Mouse (Mus musculus): Measurements from ENCODE around the gene Akap12. TPM values are rescaled to one million over a fixed set of nuclear protein-coding genes. Genes with fewer than 3 reads are reported as not detected.

Akap12 gene
- polyA plus RNA-seq, 1 experiment from 2014 or later, result 15.7 TPM

DNA sequence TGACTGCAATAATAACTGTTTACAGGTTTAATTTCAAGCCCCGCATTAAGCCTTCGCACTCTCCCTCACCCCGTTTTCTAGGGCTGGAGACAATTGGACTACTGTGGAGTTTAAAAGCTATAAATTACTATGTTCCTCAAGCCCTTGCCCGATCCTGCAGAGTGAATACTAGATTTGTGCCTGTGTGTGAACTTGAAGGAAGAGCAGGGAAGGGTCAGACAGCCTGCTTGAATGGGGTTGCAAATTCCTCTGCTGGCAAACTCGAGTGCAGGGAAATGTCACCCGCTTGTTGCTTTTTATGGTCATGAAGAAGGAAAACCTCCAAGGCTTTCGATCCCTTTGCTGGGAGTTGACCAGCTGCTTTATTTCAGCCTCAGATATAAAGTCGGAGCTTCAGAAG is 19.6 kb downstream of the Akap12 start:
- peak overlapping the region; percentile 15; the same call in 1 of the 2 replicates for H3K4me2 ChIP-seq
- 0 out of 2 replicates have a peak overlapping the region, but pooled peaks have one; percentile 29 for H3K27ac ChIP-seq
- H3K36me3 ChIP-seq, result no peaks in the 10 kb centered on the region
- peaks cover 14% of the 10 kb centered on the region for H3K4me1 ChIP-seq (replicated peaks)
- no peaks in the 10 kb centered on the region for H3K9me3 ChIP-seq
- no peak for ATAC-seq (ENCODE audit: insufficient number of reproducible peaks, insufficient read depth, low FRiP score, low TSS enrichment, low read depth)
- H3K27me3 ChIP-seq, result no peaks in the 10 kb centered on the region
- no peak overlapping the region for H3K4me3 ChIP-seq (replicated peaks)
- WGBS, result 39% methylated on average over 8 of the region's 8 CpGs
- no peak overlapping the region for H3K9ac ChIP-seq (replicated peaks)

DNA sequence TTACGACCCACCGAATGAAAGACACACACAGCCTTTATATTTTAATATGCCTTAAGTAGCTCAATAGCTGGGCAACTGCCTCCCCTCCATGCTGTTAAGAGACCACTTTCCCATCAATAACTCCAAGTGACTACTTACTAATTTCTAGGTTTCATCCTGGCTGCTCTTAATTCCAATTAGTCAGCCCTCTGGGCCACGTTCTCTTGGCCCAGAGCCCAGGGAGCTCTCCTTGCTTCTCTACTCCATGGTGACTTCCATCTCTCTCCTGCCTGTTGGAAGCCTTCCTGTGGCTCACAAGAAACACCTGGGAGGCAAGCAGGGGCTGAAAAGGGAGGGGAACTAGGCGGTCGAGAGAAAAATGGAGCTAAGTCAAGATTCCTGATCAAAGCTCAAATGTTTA is 23.0 kb downstream of the Akap12 start:
- peaks cover 17% of the 10 kb centered on the region for H3K4me1 ChIP-seq (replicated peaks)
- H3K27ac ChIP-seq, result peak overlapping the region; percentile 32; the same call in 1 of the 2 replicates
- H3K27me3 ChIP-seq, result no peaks in the 10 kb centered on the region
- peak; percentile 18; the same call in 1 of the 2 replicates for ATAC-seq (ENCODE audit: insufficient number of reproducible peaks, insufficient read depth, low FRiP score, low TSS enrichment, low read depth)
- no peaks in the 10 kb centered on the region for H3K9me3 ChIP-seq
- no peaks in the 10 kb centered on the region for H3K36me3 ChIP-seq
- H3K4me2 ChIP-seq, result no peak overlapping the region
- 50% methylated on average over 5 of the region's 5 CpGs for WGBS
- no peak overlapping the region for H3K4me3 ChIP-seq (replicated peaks)
- H3K9ac ChIP-seq (replicated peaks), result no peak overlapping the region

GRCm38 (mm10) chr10:4289636-4290035 is 23.5 kb downstream of the Akap12 start:
- peaks cover 17% of the 10 kb centered on the region for H3K4me1 ChIP-seq (replicated peaks)
- H3K9me3 ChIP-seq, result no peaks in the 10 kb centered on the region
- H3K9ac ChIP-seq (replicated peaks), result no peak overlapping the region
- 29% methylated on average over 3 of the region's 3 CpGs for WGBS
- no peaks in the 10 kb centered on the region for H3K27me3 ChIP-seq
- no peak overlapping the region for H3K4me3 ChIP-seq (replicated peaks)
- no peaks in the 10 kb centered on the region for H3K36me3 ChIP-seq
- peak overlapping the region; percentile 32; the same call in 1 of the 2 replicates for H3K27ac ChIP-seq
- H3K4me2 ChIP-seq, result no peak overlapping the region
- ATAC-seq (ENCODE audit: insufficient number of reproducible peaks, insufficient read depth, low FRiP score, low TSS enrichment, low read depth), result no peak

- Histone ChIP-seq H3K27me3 (no peaks in the 10 kb centered on the region), H3K27ac (no peak overlapping the region), H3K4me1 (replicated peaks) (peaks cover 17% of the 10 kb centered on the region), H3K4me2 (no peak overlapping the region), H3K36me3 (no peaks in the 10 kb centered on the region), H3K4me3 (replicated peaks) (no peak overlapping the region), H3K9ac (replicated peaks) (no peak overlapping the region), H3K9me3 (no peaks in the 10 kb centered on the region)
- 25% methylated on average over 3 of the region's 3 CpGs for WGBS
- no peak for ATAC-seq (ENCODE audit: insufficient number of reproducible peaks, insufficient read depth, low FRiP score, low TSS enrichment, low read depth)
These were observed 24.0 kb downstream of the Akap12 start for GRCm38 (mm10) chr10:4290145-4290544.

GRCm38 (mm10) chr10:4290561-4290960 is 24.4 kb downstream of the Akap12 start:
- ATAC-seq (ENCODE audit: insufficient number of reproducible peaks, insufficient read depth, low FRiP score, low TSS enrichment, low read depth), result no peak
- WGBS, result 63% methylated on average over 6 of the region's 6 CpGs
- H3K27ac ChIP-seq, result no peak overlapping the region

DNA sequence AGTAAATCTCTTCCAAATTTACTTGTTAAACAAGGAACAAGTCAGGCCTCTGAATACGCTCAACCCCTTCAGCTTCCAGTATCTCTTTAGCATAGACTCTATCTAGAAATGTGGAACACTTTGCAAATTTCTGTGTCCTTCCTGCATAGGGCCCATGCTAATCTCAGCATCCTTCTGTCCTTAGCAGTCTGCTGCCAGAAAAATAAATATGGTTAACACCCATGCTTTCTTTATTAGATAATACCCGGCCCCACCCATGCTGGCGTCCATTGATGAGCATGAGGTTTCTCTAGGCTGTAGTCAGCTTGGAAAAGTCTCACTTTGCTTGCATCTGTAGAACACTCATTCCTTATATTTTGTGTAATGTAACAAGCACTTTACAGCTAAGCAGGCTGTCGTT is 27.2 kb downstream of the Akap12 start:
- no peak overlapping the region for H3K27ac ChIP-seq

More at GRCm38 (mm10) chr10:4290561-4290960, 24.4 kb downstream of the Akap12 start:
- H3K4me2 ChIP-seq, result no peak overlapping the region
- H3K4me1 ChIP-seq (replicated peaks), result peaks cover 17% of the 10 kb centered on the region
- H3K4me3 ChIP-seq (replicated peaks), result no peak overlapping the region
- no peaks in the 10 kb centered on the region for H3K27me3 ChIP-seq
- no peak overlapping the region for H3K9ac ChIP-seq (replicated peaks)
- H3K9me3 ChIP-seq, result no peaks in the 10 kb centered on the region
- no peaks in the 10 kb centered on the region for H3K36me3 ChIP-seq

GRCm38 (mm10) chr10:4303558-4303957 is 37.4 kb downstream of the Akap12 start:
- Histone ChIP-seq H3K36me3 (no peaks in the 10 kb centered on the region), H3K4me3 (replicated peaks) (no peak overlapping the region), H3K4me1 (replicated peaks) (peaks cover 8% of the 10 kb centered on the region; the same call in 1 of the 2 replicates), H3K27ac (no peak overlapping the region), H3K27me3 (no peaks in the 10 kb centered on the region), H3K4me2 (no peak overlapping the region), H3K9ac (replicated peaks) (no peak overlapping the region), H3K9me3 (no peaks in the 10 kb centered on the region)
- no peak for ATAC-seq (ENCODE audit: insufficient number of reproducible peaks, insufficient read depth, low FRiP score, low TSS enrichment, low read depth)
- 71% methylated on average over 5 of the region's 5 CpGs for WGBS

More for the DNA sequence above, 27.2 kb downstream of the Akap12 start:
- Histone ChIP-seq H3K4me2 (no peak overlapping the region), H3K4me3 (replicated peaks) (no peak overlapping the region), H3K9ac (replicated peaks) (no peak overlapping the region), H3K9me3 (no peaks in the 10 kb centered on the region), H3K27me3 (no peaks in the 10 kb centered on the region), H3K4me1 (replicated peaks) (peaks cover 17% of the 10 kb centered on the region), H3K36me3 (no peaks in the 10 kb centered on the region)
- ATAC-seq (ENCODE audit: insufficient number of reproducible peaks, insufficient read depth, low FRiP score, low TSS enrichment, low read depth), result no peak
- WGBS, result 82% methylated on average over 4 of the region's 4 CpGs

- Histone ChIP-seq H3K9me3 (no peaks in the 10 kb centered on the region), H3K9ac (replicated peaks) (no peak overlapping the region), H3K4me3 (replicated peaks) (no peak overlapping the region), H3K4me1 (replicated peaks) (0 out of 2 replicates have a peak, but pooled peaks cover 6% of the 10 kb centered on the region), H3K27me3 (no peaks in the 10 kb centered on the region), H3K36me3 (no peaks in the 10 kb centered on the region), H3K27ac (no peak overlapping the region), H3K4me2 (no peak overlapping the region)
- WGBS, result 74% methylated on average over 8 of the region's 8 CpGs
- no peak for ATAC-seq (ENCODE audit: insufficient number of reproducible peaks, insufficient read depth, low FRiP score, low TSS enrichment, low read depth)
These were observed 57.7 kb downstream of the Akap12 start for GRCm38 (mm10) chr10:4323885-4324284.

DNA sequence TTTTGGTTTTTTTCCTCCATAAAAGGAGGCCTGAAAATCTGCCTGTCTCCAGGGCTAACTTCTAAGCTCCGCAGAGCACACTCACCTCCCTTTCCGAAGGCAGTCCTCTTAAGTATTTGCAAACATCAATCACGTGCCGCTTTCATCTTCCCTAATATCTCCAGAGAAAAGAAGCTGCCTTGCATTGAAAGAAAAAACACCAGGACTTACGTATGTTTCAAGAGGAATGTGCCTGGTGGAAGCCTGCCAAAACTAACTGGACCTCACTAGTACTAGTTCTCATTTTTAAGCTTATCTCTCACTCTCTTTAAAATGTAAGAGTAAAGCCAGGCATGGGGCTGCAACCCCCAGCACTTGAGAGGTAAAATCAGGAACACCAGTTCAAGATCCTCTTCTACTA is 59.4 kb downstream of the Akap12 start:
- Histone ChIP-seq H3K9ac (replicated peaks) (no peak overlapping the region), H3K27ac (no peak overlapping the region), H3K4me2 (no peak overlapping the region), H3K27me3 (no peaks in the 10 kb centered on the region), H3K36me3 (no peaks in the 10 kb centered on the region), H3K4me1 (replicated peaks) (0 out of 2 replicates have a peak, but pooled peaks cover 6% of the 10 kb centered on the region), H3K9me3 (no peaks in the 10 kb centered on the region), H3K4me3 (replicated peaks) (no peak overlapping the region)
- no peak for ATAC-seq (ENCODE audit: insufficient number of reproducible peaks, insufficient read depth, low FRiP score, low TSS enrichment, low read depth)
- WGBS, result 49% methylated on average over 5 of the region's 5 CpGs

GRCm38 (mm10) chr10:4327716-4328115 is 61.5 kb downstream of the Akap12 start:
- no peak overlapping the region for H3K9ac ChIP-seq (replicated peaks)
- 0 out of 2 replicates have a peak, but pooled peaks cover 6% of the 10 kb centered on the region for H3K4me1 ChIP-seq (replicated peaks)
- WGBS, result 85% methylated on average over 1 of the region's 1 CpGs
- no peak overlapping the region for H3K4me3 ChIP-seq (replicated peaks)
- ATAC-seq (ENCODE audit: insufficient number of reproducible peaks, insufficient read depth, low FRiP score, low TSS enrichment, low read depth), result no peak
- H3K9me3 ChIP-seq, result no peaks in the 10 kb centered on the region
- no peak overlapping the region for H3K27ac ChIP-seq
- H3K4me2 ChIP-seq, result no peak overlapping the region
- H3K36me3 ChIP-seq, result no peaks in the 10 kb centered on the region
- H3K27me3 ChIP-seq, result no peaks in the 10 kb centered on the region

- no peaks in the 10 kb centered on the region for H3K27me3 ChIP-seq
- no peak overlapping the region for H3K27ac ChIP-seq
- WGBS, result 59% methylated on average over 7 of the region's 7 CpGs
- no peaks in the 10 kb centered on the region for H3K9me3 ChIP-seq
- no peaks in the 10 kb centered on the region for H3K36me3 ChIP-seq
- H3K4me2 ChIP-seq, result no peak overlapping the region
- ATAC-seq (ENCODE audit: insufficient number of reproducible peaks, insufficient read depth, low FRiP score, low TSS enrichment, low read depth), result no peak
- peaks cover 13% of the 10 kb centered on the region; the same call in 1 of the 2 replicates for H3K4me1 ChIP-seq (replicated peaks)
- no peak overlapping the region for H3K9ac ChIP-seq (replicated peaks)
- no peak overlapping the region for H3K4me3 ChIP-seq (replicated peaks)
These were observed 66.2 kb downstream of the Akap12 start for GRCm38 (mm10) chr10:4332228-4332979.
